Mouse (Mus musculus): ENCODE data around the gene Olfr616.

- TF ChIP-seq CTCF (IDR thresholded peaks at IDR 0.05; ENCODE audit: control insufficient read depth, insufficient read depth, insufficient read length) (no peak), MYOD1 (IDR thresholded peaks at IDR 0.05; ENCODE audit: control insufficient read depth, insufficient read length, low read depth) (no peak), MAX (IDR thresholded peaks at IDR 0.05) (no peak)
Observed at GRCm38 (mm10) chr7:103555779-103556178, 13.2 kb downstream of the Olfr616 start, which contains the start of gene Olfr615.
